Mouse (Mus musculus) CD4-positive, CD25-positive, alpha-beta regulatory T cell, adult 4 months (primary cell): ENCODE data around the gene Ttc9c. TPM values are rescaled to one million over a fixed set of nuclear protein-coding genes. Genes with fewer than 3 reads are reported as not detected.
A peak's percentile ranks its signal among the peaks of the same experiment; 100 is the strongest.
"Not testable (repeated sequence)": the region's sequence is repeated elsewhere in the genome, so short reads cannot be mapped to it uniquely, and the experiment has no call there.

Experiments
- ATAC-seq: one replicate; pipeline ENCODE4 v1.8.0; 2017
- polyA plus RNA-seq, 2 experiments: library from polyadenylated mRNA; unstranded; fragments of 100-300 nt; shearing (Covaris generic); gene quantifications; one replicate each; pipeline ENCODE4 v1.2.1; 2017

Ttc9c gene
- polyA plus RNA-seq: 10 to 100 TPM; 41.6 to 59.0 TPM

DNA sequence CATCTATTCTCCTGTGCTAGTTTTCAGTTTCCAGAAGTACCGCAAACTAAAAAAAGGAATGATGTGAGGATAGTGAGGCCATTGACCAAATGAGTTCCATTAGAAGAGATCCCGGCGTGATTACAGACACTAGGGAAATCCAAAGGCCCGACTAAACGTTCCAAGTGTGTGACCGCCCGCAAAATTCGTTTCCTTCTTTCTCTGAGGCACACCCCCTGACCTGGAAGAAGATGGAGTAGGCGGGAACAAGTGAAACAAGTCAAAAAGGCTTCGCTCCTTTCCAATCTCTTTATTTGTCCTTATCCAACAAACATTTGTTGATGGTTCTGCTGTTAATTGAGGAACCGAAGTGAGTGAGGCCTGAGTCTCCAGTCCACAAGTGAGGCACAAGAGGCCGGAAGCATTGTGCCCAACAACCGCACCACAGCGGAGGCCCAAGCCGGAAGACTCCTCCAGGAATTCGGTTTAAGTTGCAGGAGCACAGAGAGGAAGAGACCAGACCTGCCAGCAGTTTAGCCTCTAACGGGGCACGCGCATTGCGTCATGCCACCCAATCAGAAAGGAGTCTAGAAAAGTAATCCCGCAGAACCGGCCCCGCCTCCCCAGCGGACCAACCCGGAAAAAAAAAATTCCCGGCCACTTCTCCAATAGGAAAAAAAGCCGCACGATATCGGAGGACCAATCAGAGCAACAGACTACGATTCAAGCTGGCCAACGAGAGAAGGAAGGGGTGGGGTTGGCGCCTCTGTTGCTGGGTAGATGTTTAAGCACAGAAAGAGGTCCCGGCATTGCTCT is at the start of gene Ttc9c:
Gene Ttc9c (minus strand): TSS at position 533 of the 795 bp plus-strand sequence.
- ATAC-seq: peak; percentile 71

DNA sequence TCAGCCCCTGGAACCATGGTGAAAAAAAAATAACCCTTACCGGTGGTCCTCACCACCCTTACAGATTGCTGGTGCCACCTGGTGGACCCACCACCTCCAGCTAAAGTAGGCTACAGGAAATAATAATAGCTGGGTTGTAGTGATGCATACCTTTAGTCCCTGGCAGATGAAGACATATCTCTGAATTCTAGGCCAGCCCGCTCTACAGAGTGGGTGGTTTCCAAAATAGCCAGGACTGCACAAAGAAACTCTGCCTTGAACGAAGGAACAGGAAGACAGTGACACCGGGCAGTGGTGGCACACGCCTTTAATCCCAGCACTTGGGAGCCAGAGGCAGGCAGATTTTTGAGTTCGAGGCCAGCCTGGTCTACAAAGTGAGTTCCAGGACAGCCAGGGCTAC is 45.1 kb upstream of the Ttc9c start:
- no peak for ATAC-seq

DNA sequence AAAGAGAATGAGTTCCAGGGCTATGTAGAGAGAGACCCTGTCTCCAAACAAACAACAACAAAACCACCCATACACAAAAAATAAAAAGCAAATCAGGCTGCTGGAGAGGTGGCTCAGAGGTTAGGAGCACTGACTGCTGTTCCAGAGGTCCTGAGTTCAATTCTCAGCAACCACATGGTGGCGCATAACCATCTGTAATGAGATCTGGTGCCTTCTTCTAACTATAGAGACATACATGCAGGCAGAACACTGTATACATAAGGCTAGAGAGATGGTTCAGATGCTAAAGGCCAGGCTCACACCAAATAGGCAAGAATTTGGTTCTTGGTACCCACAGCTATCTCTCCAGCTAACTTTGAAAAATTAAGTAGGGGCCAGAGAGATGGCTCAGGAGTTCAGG is 39.9 kb upstream of the Ttc9c start:
- ATAC-seq: no peak

DNA sequence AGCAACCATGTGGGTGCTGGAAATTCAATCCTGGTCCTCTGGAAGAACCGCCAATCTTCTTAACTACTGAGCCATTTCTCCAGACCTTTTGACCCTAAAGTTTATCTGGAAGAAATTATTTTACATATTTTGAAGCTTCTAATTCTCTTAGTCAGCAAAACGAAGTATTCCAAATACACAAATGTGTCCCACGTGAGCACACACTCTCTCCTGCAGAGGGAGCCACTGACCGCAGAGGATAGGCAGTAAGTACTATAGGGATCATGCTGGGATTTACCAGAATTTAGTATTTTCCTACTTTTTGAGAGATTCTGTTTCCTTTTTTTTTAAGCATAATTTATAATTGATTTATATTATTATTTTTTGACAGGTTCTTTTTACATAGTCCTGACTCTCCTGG is 38.6 kb upstream of the Ttc9c start:
- ATAC-seq: no peak

DNA sequence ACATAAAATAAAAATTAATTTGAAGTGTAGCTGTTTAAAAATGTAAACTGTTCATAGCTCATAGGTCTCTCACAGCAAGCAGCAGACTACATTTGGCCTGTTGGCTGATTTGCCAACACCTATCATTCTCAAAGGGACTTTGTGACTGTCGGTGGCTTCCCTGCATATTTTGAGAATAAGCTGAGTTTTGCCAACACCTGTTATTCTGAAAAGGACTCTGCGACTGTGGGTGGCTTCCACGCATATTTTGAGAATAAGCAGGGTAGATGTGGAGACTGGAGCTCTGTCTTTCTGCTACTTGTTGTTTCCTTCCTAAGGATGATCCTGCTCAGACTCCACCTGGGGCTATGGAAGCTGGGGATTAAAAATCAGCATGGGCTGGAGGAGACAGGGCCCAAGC is 34.0 kb upstream of the Ttc9c start:
- ATAC-seq: no peak

DNA sequence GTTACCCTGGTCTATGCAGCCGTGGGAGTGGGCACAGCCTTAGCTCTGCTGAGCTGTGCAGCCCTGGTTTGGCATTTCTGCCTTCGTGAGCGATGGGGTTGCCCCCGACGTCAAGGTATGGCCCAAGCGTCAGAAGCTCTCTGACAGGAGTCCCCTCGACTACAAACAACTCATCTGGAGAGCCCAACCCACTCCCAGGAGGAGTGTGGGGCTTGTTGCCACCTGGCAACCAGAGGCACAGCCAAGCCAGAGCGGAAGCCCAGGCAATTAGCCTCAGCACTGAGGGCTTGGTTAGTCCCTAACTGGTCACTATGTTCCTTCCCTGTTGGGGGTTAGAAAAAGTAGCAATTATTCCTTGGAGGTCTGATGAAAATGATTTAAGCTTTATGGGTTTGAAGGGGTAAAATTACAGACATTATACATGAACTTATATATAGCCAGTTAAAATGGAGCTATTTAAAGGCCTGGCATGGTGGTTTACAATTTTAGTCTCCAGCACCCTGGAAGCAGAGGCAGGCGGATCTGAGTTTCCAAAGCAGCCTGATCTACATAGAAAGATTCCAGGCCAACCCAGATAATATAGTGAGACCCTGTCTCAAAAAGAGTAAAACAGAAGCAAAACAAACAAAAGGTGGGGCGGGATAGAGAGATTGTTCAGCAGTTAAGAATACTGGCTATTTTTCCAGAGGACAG is 33.2 kb upstream of the Ttc9c start:
- no peak for ATAC-seq

DNA sequence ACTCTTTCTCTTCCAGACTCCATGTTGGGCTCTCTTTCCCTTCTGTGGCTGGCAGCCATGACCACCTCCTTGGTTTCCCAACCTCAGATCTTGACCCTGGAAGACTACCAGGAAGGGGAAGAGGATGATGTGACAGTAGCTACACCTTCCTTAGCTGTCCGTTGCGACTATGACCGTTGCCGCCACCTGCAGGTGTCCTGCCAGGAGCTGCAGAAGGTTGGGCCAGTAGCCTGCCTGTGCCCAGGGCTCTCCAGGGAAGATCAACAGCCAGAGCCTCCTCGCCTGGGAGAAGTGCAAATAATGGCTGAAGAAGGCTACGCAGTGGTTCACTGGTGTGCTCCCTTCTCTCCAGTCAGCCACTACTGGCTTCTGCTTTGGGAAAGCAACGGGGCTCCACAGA is 32.5 kb upstream of the Ttc9c start:
- no peak for ATAC-seq

DNA sequence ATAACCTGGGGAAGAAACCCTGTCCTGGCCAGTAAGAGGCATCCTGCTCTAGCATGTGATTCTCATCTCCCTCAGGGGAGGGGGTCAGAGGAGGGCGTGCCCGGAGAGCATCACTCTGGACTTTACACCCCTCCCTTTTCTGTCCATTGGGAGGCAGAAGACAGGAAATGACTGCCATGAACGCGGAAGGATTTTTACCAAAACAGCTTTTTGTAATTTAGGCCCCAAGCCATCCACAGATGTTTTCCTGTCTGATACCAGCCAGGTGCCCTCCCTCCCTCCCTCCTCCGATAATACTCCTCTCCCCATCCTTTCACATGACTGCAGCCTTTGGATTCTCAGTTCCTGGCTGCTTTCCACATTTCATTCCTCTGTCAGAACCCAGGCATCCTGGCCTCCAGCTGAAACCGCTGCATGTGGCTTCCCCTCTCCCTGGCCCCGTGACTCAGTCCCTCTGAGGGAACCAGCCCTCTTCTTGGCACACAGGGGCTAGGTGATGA is 31.3 kb upstream of the Ttc9c start, which contains the start of gene Lrrn4cl:
Gene Lrrn4cl (plus strand): TSS at position 367 of the 500 bp plus-strand sequence.
- ATAC-seq: no peak

DNA sequence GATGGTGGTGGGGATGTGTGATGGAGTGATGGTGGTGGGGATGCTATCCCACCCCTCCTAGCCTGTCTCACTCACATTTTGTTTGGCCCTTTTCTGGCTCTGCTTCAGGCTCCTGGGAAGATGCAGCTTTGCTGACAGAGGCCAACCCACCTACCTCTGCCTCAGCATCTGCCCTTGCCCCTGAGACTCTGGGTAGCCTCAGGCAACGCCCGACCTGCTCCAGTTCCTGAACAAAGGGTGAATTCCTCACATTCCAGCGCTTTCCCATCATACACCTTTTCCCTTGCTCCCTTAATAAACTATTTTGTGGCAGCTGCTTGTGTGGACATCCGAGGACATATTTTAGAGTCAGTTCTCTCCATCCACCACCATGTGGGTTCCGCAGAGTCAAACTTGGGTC is 29.2 kb upstream of the Ttc9c start:
- ATAC-seq: no peak

DNA sequence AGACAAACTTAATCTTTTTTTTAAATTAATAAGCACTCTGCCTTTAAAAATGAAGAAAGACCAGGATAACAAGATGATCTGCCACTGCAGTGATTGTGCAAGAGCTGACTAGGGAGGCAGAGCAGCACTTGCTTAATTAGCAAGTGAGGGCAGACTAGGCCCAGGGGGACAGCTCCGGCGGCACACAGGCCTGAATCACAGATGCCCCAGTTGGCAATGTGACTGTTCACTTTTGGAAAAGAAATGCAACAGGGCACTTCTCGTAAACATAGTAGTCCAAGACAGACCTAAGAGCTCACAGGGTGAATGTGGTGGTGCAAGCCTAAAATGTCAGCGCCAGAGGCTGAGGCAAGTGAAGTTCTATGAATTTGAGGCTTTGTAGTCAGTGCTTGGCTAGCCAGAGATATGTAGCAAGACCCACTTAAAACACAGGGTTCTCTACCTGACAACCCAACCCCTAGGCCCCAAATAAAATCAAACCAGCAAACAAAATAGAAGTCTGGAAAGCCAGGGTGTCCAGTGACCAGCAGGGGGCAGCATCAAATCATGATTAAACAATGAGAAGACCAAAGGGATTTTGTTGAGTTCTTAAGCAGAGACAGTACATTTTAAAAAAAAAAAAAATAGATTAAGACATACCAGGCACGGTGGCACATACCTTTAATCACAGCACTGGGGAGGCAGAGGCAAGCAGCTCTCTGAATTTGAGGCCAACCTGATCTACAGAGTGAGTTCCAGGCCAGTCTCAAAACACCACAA is 25.4 kb upstream of the Ttc9c start:
- peak; percentile 49 for ATAC-seq

DNA sequence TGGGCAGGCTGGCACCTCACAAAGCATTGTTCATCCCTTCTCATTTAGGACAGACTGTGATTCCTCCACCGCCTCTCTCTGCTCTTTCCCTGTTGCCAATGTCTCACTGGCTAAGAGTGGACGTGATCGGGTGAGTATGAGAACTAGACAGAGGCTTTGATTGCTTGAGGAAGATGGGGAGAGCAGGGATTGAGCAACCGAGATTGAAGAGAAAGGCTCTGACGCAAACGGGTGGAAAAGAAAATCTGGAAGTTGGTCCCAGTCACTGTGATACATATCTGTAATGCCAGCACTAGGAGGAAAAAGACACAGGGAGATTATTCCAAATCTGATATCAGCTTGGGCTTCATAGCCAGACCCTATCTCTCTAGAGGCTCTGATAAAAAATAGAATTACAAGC is 23.8 kb upstream of the Ttc9c start:
- ATAC-seq: no peak

DNA sequence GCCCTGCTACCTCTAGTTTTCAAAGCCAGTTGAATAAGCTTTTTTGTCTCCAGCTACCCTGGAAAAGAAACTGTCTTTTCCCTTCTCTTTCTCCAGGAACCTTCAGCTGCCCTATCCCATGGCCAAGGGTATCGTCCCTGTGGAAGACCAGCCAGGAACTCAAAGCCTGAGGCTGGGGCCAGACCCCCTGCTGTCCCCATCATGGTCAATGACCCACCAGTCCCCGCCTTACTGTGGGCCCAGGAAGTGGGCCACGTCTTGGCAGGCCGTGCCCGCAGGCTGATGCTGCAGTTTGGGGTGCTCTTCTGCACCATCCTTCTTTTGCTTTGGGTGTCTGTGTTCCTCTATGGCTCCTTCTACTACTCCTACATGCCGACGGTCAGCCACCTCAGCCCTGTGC is 21.9 kb upstream of the Ttc9c start:
- no peak for ATAC-seq

DNA sequence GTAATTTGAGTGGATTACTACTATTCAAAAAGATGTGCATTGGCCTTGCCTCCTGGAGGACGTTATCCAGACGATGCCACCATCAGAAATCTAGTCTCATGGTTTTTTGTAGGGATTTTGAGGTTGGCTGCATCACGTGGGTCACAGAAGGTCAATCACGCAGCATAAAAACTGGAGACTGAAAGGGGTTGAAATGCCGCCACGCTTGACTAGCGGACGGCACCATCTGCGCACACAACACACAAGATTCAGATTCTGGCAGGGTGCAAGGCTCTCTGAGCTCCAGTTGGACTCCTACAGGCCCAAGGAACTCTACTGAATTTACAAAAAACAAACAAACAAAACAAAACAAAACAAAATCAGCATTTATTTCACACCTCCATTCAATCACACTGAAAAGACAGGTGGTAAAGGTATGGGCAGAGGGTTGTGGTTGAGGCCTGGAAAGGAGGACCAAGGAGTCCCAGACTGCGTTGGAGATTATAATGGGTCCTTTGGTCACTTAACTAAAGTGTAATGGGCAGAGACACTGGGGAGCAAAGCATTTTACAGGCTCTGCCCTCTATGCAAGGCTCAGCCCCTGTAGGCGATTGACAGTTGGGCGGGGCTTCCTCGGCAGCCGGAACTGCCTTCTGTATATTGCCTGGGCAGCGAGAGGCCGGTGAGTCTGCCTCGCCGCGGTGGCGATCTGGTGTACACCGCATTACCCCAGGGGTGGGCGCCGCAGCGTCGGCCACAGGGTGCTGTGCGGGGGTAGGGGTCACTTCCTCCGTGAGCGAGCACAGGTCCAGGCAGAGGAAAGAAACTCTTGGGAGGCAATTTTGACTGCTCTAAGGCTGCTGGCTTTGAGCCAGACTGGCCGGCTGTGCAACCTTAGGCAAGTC is 21.0 kb upstream of the Ttc9c start:
- ATAC-seq: peak; percentile 17

DNA sequence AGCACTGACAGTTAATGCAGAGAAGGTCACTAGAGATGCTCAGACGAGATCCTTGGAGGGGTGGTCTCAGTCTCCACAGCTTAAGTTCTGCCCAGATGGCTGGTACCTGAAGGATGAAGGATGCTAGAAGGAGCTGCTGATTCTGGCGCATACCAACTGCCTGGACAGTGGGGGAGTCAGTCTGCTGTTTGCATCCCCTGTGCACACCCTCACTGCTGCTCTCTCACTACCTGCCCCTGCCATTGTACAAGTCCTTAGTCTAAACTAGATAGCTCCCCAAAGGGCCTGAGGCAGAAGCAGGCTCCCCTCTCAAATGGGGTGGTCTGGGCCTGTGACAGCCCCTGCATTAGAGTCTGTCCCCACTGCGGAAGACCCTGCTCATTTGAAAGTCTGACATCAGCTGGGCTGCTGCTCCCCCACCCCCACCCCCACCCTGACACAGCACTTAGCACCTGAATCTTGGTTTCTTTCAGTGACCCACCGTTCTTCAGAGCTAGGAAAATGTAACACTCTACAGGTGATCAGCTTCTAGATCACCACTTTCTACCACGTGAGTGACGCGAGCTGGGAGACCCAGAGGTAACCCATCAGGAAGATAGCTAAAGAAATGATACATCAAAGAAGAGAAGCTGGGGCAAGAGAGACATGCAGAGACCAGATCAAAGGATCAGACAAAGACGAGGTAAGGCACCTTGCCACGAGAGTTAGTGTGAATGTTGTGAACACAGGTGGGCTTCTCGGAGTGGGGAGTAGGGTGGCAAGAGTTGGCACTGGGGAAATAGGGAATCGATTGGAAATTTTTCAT is 20.2 kb upstream of the Ttc9c start, which contains the start of gene Gng3:
Gene Gng3 (minus strand): TSS at position 92 of the 805 bp plus-strand sequence.
- no peak for ATAC-seq

DNA sequence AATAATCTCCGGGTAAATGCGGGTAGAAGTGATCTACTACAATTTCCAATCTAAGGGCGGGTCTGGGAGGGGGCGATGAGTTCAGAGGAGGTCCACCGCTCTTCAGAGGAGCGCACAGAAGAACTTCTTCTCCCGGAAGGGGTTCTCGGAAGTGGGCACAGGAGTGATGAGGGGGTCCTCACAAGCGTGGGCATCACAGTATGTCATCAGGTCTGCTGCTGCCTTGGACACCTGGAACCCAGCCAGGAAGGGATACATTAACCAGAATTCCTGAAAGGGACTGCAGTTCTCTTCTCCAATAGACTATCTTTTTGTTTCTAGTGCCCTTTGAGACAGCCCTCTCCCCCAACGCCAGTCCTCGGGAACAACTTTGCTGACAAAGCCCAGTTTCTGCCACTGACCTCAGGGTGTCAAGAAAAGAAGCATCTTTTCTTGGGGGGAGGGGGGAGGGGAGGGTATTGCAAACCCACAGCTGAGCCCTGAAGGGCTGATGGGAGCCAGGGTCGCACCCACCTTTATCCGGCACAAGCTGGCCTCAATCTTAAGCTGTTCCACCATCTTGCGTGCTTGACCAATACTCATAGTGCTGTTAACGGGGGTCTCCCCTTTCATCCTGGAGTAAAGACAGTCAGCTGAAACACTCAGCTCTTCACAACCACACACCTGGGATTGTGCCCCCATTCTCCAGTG is 19.1 kb upstream of the Ttc9c start:
- peak; percentile 14 for ATAC-seq

DNA sequence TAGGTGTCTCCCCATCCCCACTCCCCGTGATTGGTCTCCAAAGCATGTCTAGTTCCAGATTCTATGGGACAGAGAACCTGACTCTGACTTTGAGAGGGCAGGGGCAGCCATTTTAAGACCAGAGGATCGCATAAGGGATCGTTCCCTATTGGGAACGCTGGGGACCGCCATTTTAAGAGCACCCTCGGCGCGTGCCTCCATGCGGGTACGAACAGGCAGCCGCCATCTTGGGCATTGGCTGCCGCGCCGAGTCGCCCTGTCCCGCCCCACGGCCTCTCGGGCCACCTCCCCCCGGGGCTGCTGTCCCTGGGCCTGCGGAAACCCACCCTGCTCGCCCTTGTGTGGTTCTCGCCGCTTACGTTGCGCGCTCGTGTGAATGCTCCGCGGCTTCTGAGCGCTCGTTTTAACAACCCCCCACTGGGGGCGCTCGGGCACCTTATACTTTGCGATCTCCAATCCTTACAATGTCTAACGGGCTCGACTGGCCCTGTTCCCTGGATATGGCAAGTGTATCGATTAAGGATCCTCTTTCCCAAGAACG is 18.2 kb upstream of the Ttc9c start, which contains the start of gene Bscl2:
Gene Bscl2 (plus strand): TSS at position 217 of the 541 bp plus-strand sequence.
- ATAC-seq: peak; percentile 79

DNA sequence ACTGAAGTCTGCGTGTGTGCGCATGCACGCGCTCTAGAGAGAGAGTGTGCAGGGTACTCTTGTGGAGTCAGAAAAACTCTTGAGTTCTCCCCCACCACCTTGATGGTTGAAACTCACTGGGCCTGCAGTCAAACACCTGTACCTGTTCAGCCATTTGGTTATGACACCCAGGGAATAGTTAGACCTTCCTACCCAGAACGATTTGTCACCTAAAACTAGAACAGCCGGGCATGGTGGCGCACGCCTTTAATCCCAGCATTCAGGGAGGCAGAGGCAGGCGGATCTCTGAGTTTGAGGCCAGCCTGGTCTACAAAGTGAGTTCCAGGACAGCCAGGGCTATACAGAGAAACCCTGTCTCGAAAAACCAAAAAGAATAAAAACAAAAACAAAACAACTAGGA is 17.2 kb upstream of the Ttc9c start:
- not testable (repeated sequence) for ATAC-seq

DNA sequence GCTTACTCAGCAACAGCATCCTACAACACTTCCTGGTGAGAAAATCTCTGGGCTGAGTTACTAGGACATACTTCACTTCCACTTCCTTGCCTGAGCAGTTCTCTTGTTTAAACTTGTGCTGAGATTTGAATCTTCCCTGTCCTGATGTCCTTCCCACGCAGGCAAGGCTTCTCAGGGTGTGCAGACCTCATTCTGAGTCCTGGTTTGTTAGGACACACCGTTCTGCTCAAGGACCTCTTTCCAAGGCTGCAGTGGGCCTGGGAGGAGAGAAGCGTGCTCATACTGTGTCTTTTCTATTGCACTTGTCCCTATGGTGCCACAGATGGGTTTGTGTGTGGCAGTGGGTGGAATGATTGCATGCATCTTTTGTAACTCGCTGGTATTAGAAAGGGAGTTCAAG is 13.8 kb upstream of the Ttc9c start:
- ATAC-seq: no peak

DNA sequence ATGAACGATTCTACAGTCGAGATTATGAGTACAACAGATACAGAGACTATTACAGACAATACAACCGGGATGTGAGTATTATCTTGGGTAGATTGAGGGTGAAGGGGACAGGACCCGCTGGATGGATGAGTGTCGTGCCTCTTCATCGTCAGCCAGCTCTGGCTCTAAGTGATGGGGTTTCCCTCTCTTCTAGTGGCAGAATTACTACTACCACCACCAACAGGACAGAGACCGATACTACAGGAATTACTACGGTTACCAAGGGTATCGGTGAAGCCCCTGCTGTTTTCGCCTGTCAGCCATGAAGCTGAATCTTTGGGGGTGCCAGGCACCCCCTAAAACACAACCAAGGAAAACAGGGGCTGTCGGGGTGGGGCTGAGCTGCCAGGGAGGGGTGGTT is 12.1 kb upstream of the Ttc9c start:
- no peak for ATAC-seq

DNA sequence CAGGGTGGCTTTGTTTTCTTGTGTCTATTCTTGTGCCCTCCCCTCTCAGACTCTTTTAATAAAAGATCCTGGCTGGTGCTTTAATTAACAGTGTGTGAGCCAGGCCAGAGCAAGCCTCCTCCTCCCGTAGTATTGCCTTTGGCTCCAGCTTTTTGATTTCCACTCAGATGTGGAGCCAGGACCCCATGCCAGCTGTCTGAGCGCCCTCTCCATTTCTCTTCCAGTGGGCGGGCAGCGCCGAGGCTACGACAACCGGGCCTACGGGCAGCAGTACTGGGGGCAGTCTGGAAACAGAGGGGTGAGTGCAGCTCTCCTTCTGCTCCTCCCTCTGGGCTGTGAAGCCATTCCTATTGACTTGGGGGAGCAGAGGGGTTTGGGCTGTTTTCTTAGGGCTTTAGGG is 11.5 kb upstream of the Ttc9c start:
- ATAC-seq: no peak
